In genomic region chr9:103940010-103940409, GRCm38 (mm10) we compare ENCODE assay signal across 24 mouse cellular contexts.
A peak's percentile ranks its signal among the peaks of the same experiment; 100 is the strongest.
DNase-seq lines count a peak whose midpoint lies in the region; ATAC-seq and TF ChIP-seq lines count a peak whose summit lies in the region.
"Had no signal": no experiment of that assay in that cellular context is flagged by ENCODE, and none has a peak within 500 bp of the region (broad histone marks: within the 10 kb centered on the region; RNA-seq: fewer than 3 reads in every experiment).

No protein-coding gene starts in this region.

- no peak overlapping the region for H3K9ac ChIP-seq in CH12.LX (ENCODE audit: insufficient read depth, low read depth)
- H3K9ac ChIP-seq in forebrain, embryonic 11.5 days (ENCODE audit: low read length): no peak overlapping the region

- no peak overlapping the region for H3K4me3 ChIP-seq in CH12.LX (replicated peaks in 1 of 3; ENCODE audit: low read depth in 2 of 3, low read length in 2 of 3, poor library complexity in 1 of 3)
- no peak overlapping the region for H3K4me3 ChIP-seq in forebrain, embryonic 10.5 days
- H3K4me3 ChIP-seq in forebrain, embryonic 11.5 days (ENCODE audit: low read depth, low read length): no peak overlapping the region

- WGBS in forebrain, embryonic 10.5 days: 92% methylated on average over 8 of the region's 8 CpGs
- WGBS in forebrain, embryonic 11.5 days: 89% methylated on average over 8 of the region's 8 CpGs

- H3K4me1 ChIP-seq in CH12.LX (ENCODE audit: control insufficient read depth in 1 of 2, insufficient read depth in 2 of 2): peaks cover 2 to 24% of the 10 kb centered on the region in 2 experiments; a peak in 3 of 4 replicates
- H3K4me1 ChIP-seq in forebrain, embryonic 10.5 days: no peaks in the 10 kb centered on the region
- no peaks in the 10 kb centered on the region for H3K4me1 ChIP-seq in forebrain, embryonic 11.5 days (replicated peaks; ENCODE audit: control insufficient read depth, insufficient read depth, low read length)

- TF ChIP-seq POLR2A in CH12.LX (IDR thresholded peaks at IDR 0.05; ENCODE audit: low read depth, low read length): no peak

- peak; percentile 54; the same call in 1 of the 2 replicates for TF ChIP-seq EP300 in CH12.LX (IDR thresholded peaks at IDR 0.05; ENCODE audit: low read length)

- peak overlapping the region; percentile 11; the same call in 1 of the 2 replicates for H3K4me2 ChIP-seq in CH12.LX (ENCODE audit: insufficient read depth, low read depth, poor library complexity, severe bottlenecking)
- no peak overlapping the region for H3K4me2 ChIP-seq in forebrain, embryonic 11.5 days (ENCODE audit: low read depth, low read length, severe bottlenecking)

- H3K36me3 ChIP-seq in CH12.LX (replicated peaks in 1 of 2; ENCODE audit: control insufficient read depth in 1 of 2, insufficient read depth in 1 of 2, low read length in 1 of 2): no peaks in the 10 kb centered on the region
- H3K36me3 ChIP-seq in forebrain, embryonic 10.5 days (replicated peaks): no peaks in the 10 kb centered on the region
- H3K36me3 ChIP-seq in forebrain, embryonic 11.5 days (ENCODE audit: control insufficient read depth, insufficient read depth, low read length): no peaks in the 10 kb centered on the region
- H3K36me3 ChIP-seq: G1E had no signal

- dilution Hi-C loops in CH12.LX (cut with MboI; ENCODE audit: extremely low pct_ligation_motif_present, extremely low pct_unique_long_range_greater_than_20kb, low sequenced_read_pairs): no loop called here

- no peaks in the 10 kb centered on the region for H3K27me3 ChIP-seq in CH12.LX (replicated peaks)
- H3K27me3 ChIP-seq in forebrain, embryonic 10.5 days (ENCODE audit: poor library complexity, severe bottlenecking): no peaks in the 10 kb centered on the region
- H3K27me3 ChIP-seq in forebrain, embryonic 11.5 days (ENCODE audit: control insufficient read depth, insufficient read depth, low read length): no peaks in the 10 kb centered on the region

- no peak overlapping the region for H3K27ac ChIP-seq in CH12.LX (ENCODE audit: insufficient read depth, low read depth)
- no peak overlapping the region for H3K27ac ChIP-seq in forebrain, embryonic 10.5 days
- no peak overlapping the region for H3K27ac ChIP-seq in forebrain, embryonic 11.5 days (ENCODE audit: low read depth, low read length)

- no peaks in the 10 kb centered on the region for H3K79me2 ChIP-seq in CH12.LX (replicated peaks; ENCODE audit: control insufficient read depth, extremely low read depth, insufficient read depth, poor library complexity, severe bottlenecking)

- TF ChIP-seq CTCF in CH12.LX (conservative IDR thresholded peaks at IDR 0.05 in 1 of 2, IDR thresholded peaks at IDR 0.05 in 1 of 2; ENCODE audit: low read depth in 2 of 2, low read length in 2 of 2): no peak

- no peak for TF ChIP-seq RAD21 in CH12.LX (IDR thresholded peaks at IDR 0.05; ENCODE audit: low read depth, low read length)

- peak; percentile 50; the same call in 1 of the 2 replicates for ATAC-seq in frontal cortex, adult (ENCODE audit: low TSS enrichment)
- ATAC-seq in forebrain, embryonic 11.5 days (replicated peaks; ENCODE audit: low FRiP score): no peak
- ATAC-seq: activated CD4-positive, CD25-positive, alpha-beta regulatory T cell, adult 4 months; CD4-positive, CD25-positive, alpha-beta regulatory T cell, adult 4 months; Patski had no signal

- in situ Hi-C loops in CH12.LX (cut with MboI; ENCODE audit: low pct_ligation_motif_present, low pct_unique_long_range_greater_than_20kb, low sequenced_read_pairs): no loop called here

- peaks cover 9% of the 10 kb centered on the region for H3K9me3 ChIP-seq in CH12.LX (replicated peaks; ENCODE audit: low read length)
- H3K9me3 ChIP-seq in forebrain, embryonic 10.5 days: peaks cover 3% of the 10 kb centered on the region; the same call in 1 of the 2 replicates
- no peaks in the 10 kb centered on the region for H3K9me3 ChIP-seq in forebrain, embryonic 11.5 days (ENCODE audit: control insufficient read depth, low read length)

- no peak for DNase-seq in frontal cortex, postnatal 14 days (ENCODE audit: low spot score in 2 of 2)
- DNase-seq in A20 (ENCODE audit: low read depth, low spot score) (peak; percentile 9), CH12.LX (ENCODE audit: extremely low read depth) (peak; percentile 59)
- peak; percentile 26 for DNase-seq in brain, adult 2 months (ENCODE audit: low read depth, low spot score)
- no peak for DNase-seq in ovary, postnatal 36 days (ENCODE audit: low spot score)
- no peak for DNase-seq in forebrain, embryonic 10.5 days (ENCODE audit: extremely low spot score, low spot score)
- no peak for DNase-seq in forebrain, embryonic 11.5 days (ENCODE audit: low spot score)
- DNase-seq: adrenal gland, adult 2 months; adrenal gland, adult 8-10 months; adrenal gland, postnatal 10 days; adrenal gland, postnatal 14 days; adrenal gland, postnatal 25 days; adrenal gland, postnatal 36 days; B cell, adult 2 months; cerebellum, adult 11 months; cerebellum, adult 11-12 months; cerebellum, adult 18-20 months; cerebellum, adult 2 months; cerebellum, adult 8-10 months had no signal

TF ChIP-seq in CH12.LX, 34 proteins besides CTCF, POLR2A, EP300 and RAD21:
- TF ChIP-seq BHLHE40 (IDR thresholded peaks at IDR 0.05; ENCODE audit: low read depth, low read length): peak; percentile 95
- TF ChIP-seq MEF2A (IDR thresholded peaks at IDR 0.05; ENCODE audit: borderline replicate concordance, low read depth, low read length): peak; percentile 86; the same call in 1 of the 2 replicates
- peak; percentile 51; the same call in 1 of the 2 replicates for TF ChIP-seq MAX (IDR thresholded peaks at IDR 0.05; ENCODE audit: low read length)
- TF ChIP-seq KAT2A (IDR thresholded peaks at IDR 0.05; ENCODE audit: insufficient replicate concordance, low read length): no peak
- TF ChIP-seq JUND (conservative IDR thresholded peaks at IDR 0.05; ENCODE audit: low read depth, low read length): peak; percentile 41; the same call in 1 of the 2 replicates
- no peak for TF ChIP-seq MAZ (IDR thresholded peaks at IDR 0.05; ENCODE audit: low read depth, low read length)
- no peak for TF ChIP-seq CHD2 (IDR thresholded peaks at IDR 0.05; ENCODE audit: low read length)
- TF ChIP-seq MYC (IDR thresholded peaks at IDR 0.05; ENCODE audit: low read depth, low read length): 0 out of 2 replicates have a peak, but pooled peaks have one; percentile 36
- TF ChIP-seq HCFC1 (IDR thresholded peaks at IDR 0.05; ENCODE audit: low read depth, low read length): no peak
- no peak for TF ChIP-seq CHD1 (IDR thresholded peaks at IDR 0.05; ENCODE audit: low read depth, low read length)
- TF ChIP-seq UBTF (IDR thresholded peaks at IDR 0.05; ENCODE audit: low read depth, low read length): no peak
- no peak for TF ChIP-seq IRF4 (IDR thresholded peaks at IDR 0.05; ENCODE audit: low read depth, low read length)
- TF ChIP-seq JUN (IDR thresholded peaks at IDR 0.05; ENCODE audit: insufficient read depth, low read depth, low read length): peak; percentile 59
- TF ChIP-seq SMC3 (IDR thresholded peaks at IDR 0.05; ENCODE audit: low read depth, low read length): no peak
- no peak for TF ChIP-seq MXI1 (IDR thresholded peaks at IDR 0.05; ENCODE audit: low read depth, low read length)
- TF ChIP-seq ETS1 (conservative IDR thresholded peaks at IDR 0.05; ENCODE audit: low read depth, low read length): peak; percentile 72
TF ChIP-seq in CH12.LX: peak in this region for 7.

Comparison
In these comparisons a context has a peak if more than half of its experiments do, and no peak if none do; other contexts are left out.
1. DNase-seq: peak in A20 (single experiment), CH12.LX (single experiment) and brain, adult 2 months (single experiment); none in frontal cortex, postnatal 14 days (0 of 2), ovary, postnatal 36 days (single experiment), forebrain, embryonic 10.5 days (single experiment) and forebrain, embryonic 11.5 days (single experiment).